Mouse (Mus musculus): ENCODE data around the gene Alox12b. TPM values are rescaled to one million over a fixed set of nuclear protein-coding genes. Genes with fewer than 3 reads are reported as not detected.

The Alox12b gene
- polyA plus RNA-seq, 1 experiment from 2014 or later = 0.36 TPM

GRCm38 (mm10) chr11:69118765-69119164 lies 38.0 kb upstream of the Alox12b start:
- no peak for TF ChIP-seq CTCF (IDR thresholded peaks at IDR 0.05; ENCODE audit: low read depth)
- Histone ChIP-seq H3K36me3 (ENCODE audit: insufficient read depth, low read length) (no peaks in the 10 kb centered on the region), H3K9me3 (replicated peaks; ENCODE audit: low read length) (no peaks in the 10 kb centered on the region), H3K4me1 (replicated peaks; ENCODE audit: insufficient read depth, low read length) (peaks cover 12% of the 10 kb centered on the region), H3K27ac (no peak overlapping the region), H3K27me3 (ENCODE audit: insufficient read depth, low read length) (no peaks in the 10 kb centered on the region), H3K4me2 (ENCODE audit: low read length) (peak overlapping the region; percentile 95), H3K4me3 (replicated peaks; ENCODE audit: low read depth, low read length) (peak overlapping the region; percentile 80), H3K9ac (ENCODE audit: low read depth, low read length) (no peak overlapping the region)
- DNase-seq (ENCODE audit: low spot score) (peak; percentile 89), ATAC-seq (replicated peaks; ENCODE audit: low FRiP score, low read depth) (no peak; the same call in 1 of the 2 replicates)
- WGBS = 0% methylated on average over 15 of the region's 15 CpGs

GRCm38 (mm10) chr11:69119446-69120155 lies 37.2 kb upstream of the Alox12b start:
- H3K9ac ChIP-seq (ENCODE audit: low read depth, low read length) = no peak overlapping the region
- 44% methylated on average over 14 of the region's 14 CpGs for WGBS
- no peak for DNase-seq (ENCODE audit: low spot score)

DNA sequence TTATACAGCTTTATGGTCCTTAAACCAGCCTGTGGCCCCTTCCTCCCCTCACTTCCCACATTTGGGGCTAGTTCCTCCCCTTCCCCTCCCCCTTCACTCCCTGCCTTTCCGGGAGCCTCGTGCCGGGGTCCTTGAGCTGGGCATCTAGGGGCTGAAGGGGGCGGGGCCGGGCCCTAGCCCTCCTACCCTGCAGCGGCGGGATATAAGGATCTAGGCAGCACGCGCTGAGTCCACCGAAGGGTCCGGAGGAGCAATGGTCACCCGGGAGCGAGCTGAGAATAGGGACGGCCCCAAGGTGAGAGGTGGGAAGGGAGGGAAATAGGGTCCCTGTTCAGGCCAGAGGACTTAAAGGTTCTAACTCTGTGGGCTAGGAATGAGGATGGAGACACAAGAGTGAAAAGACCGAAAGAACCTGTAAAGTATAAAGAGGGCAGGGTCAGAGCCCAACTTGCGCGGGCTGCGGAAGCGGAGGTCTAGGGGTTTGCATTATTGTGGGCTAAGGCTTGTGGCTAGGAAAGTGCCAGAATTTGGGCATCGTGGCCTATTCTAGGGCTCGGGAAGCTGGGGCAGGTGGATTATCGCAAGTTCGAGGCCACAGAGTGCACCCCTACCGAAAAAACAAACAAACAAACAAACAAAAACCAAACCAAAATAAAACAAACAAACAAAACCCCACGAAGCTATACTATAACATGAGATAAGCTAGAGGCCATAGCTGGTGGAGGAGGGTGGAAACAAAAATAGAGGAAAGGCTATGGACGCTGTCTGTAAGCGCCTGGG lies 36.4 kb upstream of the Alox12b start, which contains the start of gene Hes7:
TSS of gene Hes7 (plus strand) at position 184 of the 780 bp plus-strand sequence.
- 4% methylated on average over 27 of the region's 27 CpGs for WGBS
- no peak for ATAC-seq (replicated peaks; ENCODE audit: low FRiP score, low read depth)
- DNase-seq (ENCODE audit: low spot score) = no peak
- H3K4me2 ChIP-seq (ENCODE audit: low read length) = peak within 1 kb of the TSS; percentile 95
- peak within 1 kb of the TSS; percentile 67; the same call in 1 of the 2 replicates for H3K9ac ChIP-seq (ENCODE audit: low read depth, low read length)
- peak within 1 kb of the TSS; percentile 66 for H3K4me3 ChIP-seq (replicated peaks; ENCODE audit: low read depth, low read length)
- peaks cover 12% of the 10 kb centered on the region for H3K4me1 ChIP-seq (replicated peaks; ENCODE audit: insufficient read depth, low read length)
- no peaks in the 10 kb centered on the region for H3K36me3 ChIP-seq (ENCODE audit: insufficient read depth, low read length)
- H3K27ac ChIP-seq = no peak within 1 kb of the TSS
- H3K9me3 ChIP-seq (replicated peaks; ENCODE audit: low read length) = no peaks in the 10 kb centered on the region
- H3K27me3 ChIP-seq (ENCODE audit: insufficient read depth, low read length) = no peaks in the 10 kb centered on the region
- no peak for TF ChIP-seq CTCF (IDR thresholded peaks at IDR 0.05; ENCODE audit: low read depth)

More at GRCm38 (mm10) chr11:69119446-69120155, 37.2 kb upstream of the Alox12b start:
- Histone ChIP-seq H3K4me1 (replicated peaks; ENCODE audit: insufficient read depth, low read length) (peaks cover 12% of the 10 kb centered on the region), H3K4me2 (ENCODE audit: low read length) (peak overlapping the region; percentile 92), H3K27me3 (ENCODE audit: insufficient read depth, low read length) (no peaks in the 10 kb centered on the region), H3K4me3 (replicated peaks; ENCODE audit: low read depth, low read length) (peak overlapping the region; percentile 66; the same call in 1 of the 2 replicates), H3K27ac (no peak overlapping the region), H3K36me3 (ENCODE audit: insufficient read depth, low read length) (no peaks in the 10 kb centered on the region), H3K9me3 (replicated peaks; ENCODE audit: low read length) (no peaks in the 10 kb centered on the region)
- ATAC-seq (replicated peaks; ENCODE audit: low FRiP score, low read depth) = no peak
- no peak for TF ChIP-seq CTCF (IDR thresholded peaks at IDR 0.05; ENCODE audit: low read depth)

DNA sequence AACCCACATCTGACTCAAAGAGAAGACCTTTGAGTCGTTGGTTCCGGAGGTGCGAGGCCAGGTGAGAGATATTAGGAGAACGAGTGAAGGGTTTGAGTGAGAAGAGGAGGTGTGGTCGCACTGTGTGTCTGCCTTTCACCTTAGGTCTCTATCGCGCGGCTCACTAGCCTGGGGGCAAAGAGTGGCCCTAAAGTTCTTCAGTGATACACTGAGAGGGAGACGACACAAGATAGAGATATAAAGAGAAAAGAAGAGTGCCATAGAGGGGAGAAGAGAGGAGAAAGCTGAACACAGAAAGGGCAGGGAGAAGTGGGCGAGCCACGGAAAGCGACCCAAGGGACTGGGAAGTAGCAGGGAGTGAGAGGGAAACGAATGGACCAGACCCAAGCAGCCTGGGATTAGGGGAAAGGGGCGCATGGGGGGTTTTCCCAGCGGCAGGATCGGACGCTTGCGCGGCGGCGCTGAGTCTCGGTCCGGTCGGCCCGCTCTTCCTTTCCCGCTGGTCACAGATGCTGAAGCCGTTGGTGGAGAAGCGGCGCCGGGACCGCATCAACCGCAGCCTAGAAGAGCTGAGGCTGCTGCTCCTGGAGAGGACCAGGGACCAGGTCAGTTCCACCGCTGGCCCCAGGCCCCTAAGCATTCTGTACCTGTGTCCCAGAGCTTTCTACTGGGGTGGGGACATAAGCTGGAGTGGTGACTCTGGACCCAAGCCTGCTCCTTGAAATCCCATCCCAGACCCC lies 35.6 kb upstream of the Alox12b start:
- TF ChIP-seq CTCF (IDR thresholded peaks at IDR 0.05; ENCODE audit: low read depth) = no peak
- ATAC-seq (replicated peaks; ENCODE audit: low FRiP score, low read depth) (no peak), DNase-seq (ENCODE audit: low spot score) (no peak)
- Histone ChIP-seq H3K9ac (ENCODE audit: low read depth, low read length) (peak overlapping the region; percentile 67; the same call in 1 of the 2 replicates), H3K27ac (peak overlapping the region; percentile 83; the same call in 1 of the 2 replicates), H3K4me2 (ENCODE audit: low read length) (peak overlapping the region; percentile 92), H3K9me3 (replicated peaks; ENCODE audit: low read length) (no peaks in the 10 kb centered on the region), H3K27me3 (ENCODE audit: insufficient read depth, low read length) (no peaks in the 10 kb centered on the region), H3K36me3 (ENCODE audit: insufficient read depth, low read length) (no peaks in the 10 kb centered on the region), H3K4me3 (replicated peaks; ENCODE audit: low read depth, low read length) (peak overlapping the region; percentile 66), H3K4me1 (replicated peaks; ENCODE audit: insufficient read depth, low read length) (peaks cover 12% of the 10 kb centered on the region)
- under 1% methylated on average over 31 of the region's 33 CpGs for WGBS

DNA sequence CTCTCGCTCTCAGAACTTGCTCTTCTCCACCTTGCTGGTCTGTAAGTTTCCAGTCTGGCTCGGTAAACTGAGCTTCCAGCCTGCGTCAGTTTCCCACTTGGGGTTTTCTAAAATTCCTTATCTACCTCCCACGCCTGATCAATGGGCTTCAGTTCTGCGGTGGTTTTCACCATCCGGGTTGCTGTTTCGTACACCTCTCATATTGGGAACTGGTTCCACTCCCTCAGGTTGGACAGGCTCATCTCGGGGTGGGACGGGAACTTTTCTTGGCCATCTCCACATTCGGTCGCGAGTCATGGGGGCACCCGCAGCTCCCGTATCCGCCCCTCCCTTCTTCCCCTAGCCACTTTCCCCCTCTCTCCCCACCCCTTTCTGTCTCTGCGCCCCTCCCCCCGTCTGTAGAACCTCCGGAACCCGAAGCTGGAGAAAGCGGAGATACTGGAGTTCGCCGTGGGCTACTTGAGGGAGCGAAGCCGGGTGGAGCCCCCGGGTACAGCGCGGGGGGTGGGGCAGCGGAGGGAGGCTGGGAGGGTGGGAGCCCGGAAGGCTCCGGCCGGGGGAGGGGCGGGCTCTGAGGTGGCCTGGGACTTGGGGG lies 35.0 kb upstream of the Alox12b start:
- WGBS = under 1% methylated on average over 29 of the region's 32 CpGs
- Histone ChIP-seq H3K27ac (peak overlapping the region; percentile 83), H3K9me3 (replicated peaks; ENCODE audit: low read length) (no peaks in the 10 kb centered on the region), H3K4me3 (replicated peaks; ENCODE audit: low read depth, low read length) (peak overlapping the region; percentile 66), H3K36me3 (ENCODE audit: insufficient read depth, low read length) (no peaks in the 10 kb centered on the region), H3K27me3 (ENCODE audit: insufficient read depth, low read length) (no peaks in the 10 kb centered on the region), H3K4me2 (ENCODE audit: low read length) (peak overlapping the region; percentile 92), H3K4me1 (replicated peaks; ENCODE audit: insufficient read depth, low read length) (peaks cover 12% of the 10 kb centered on the region), H3K9ac (ENCODE audit: low read depth, low read length) (peak overlapping the region; percentile 67)
- ATAC-seq (replicated peaks; ENCODE audit: low FRiP score, low read depth) (no peak), DNase-seq (ENCODE audit: low spot score) (peak; percentile 65)
- TF ChIP-seq CTCF (IDR thresholded peaks at IDR 0.05; ENCODE audit: low read depth) = no peak
